Mouse (Mus musculus) mature B cell (primary cell): Measurements from ENCODE around the gene Hoxa13.

Experiments used
- in situ Hi-C: fragments of 300-500 bp; cut with MboI; formaldehyde crosslinking; loops from 2 replicates; pipeline ENCODE4 v1.14.3; 2019

The Hoxa13 gene

GRCm38 (mm10) chr6:52252775-52253376 lies 7.8 kb downstream of the Hoxa13 start:
- in situ Hi-C loops, result loop anchor here (25.0 kb wide), 1 partner anchor 334 kb away; no protein-coding TSS in a partner anchor

GRCm38 (mm10) chr6:52252016-52252774 lies 8.5 kb downstream of the Hoxa13 start:
- in situ Hi-C loops, result loop anchor here (25.0 kb wide), 1 partner anchor 335 kb away; no protein-coding TSS in a partner anchor

DNA sequence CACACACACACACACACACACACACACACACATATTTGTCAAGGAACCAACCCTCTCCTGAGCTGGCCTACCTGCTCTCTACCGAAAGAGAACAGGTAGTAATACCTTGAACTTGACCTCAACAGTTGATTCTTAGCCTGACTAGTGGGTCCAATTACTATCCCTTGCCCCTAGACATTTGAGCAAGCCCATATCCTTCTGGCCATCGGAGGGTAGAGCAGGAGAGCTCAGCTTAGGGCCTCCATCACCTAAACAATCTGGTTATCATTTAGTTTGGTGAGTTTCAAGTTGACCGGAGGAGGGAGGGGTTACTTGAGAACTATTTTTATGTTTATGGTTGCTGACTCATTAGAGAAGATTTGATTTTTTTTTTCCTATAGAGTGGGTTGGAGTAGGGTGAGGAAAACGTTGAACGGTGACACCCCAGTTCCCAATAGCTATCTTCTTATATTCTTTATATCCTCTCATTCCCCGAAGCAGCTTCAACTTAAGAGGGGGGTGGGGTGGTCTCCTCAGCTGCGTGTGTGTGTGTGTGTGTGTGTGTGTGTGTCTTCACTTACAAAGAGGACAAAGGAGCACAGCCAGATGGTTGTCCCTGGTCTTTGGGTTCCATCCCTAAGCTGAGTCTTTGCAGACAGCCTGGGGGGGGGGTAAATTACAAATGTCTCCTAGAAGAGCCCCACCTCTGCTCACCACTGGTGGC lies 9.4 kb downstream of the Hoxa13 start:
- in situ Hi-C loops, result loop anchor here (25.0 kb wide), 1 partner anchor 336 kb away; no protein-coding TSS in a partner anchor

- in situ Hi-C loops, result loop anchor here (25.0 kb wide), 2 partner anchors 337 to 1438 kb away; no protein-coding TSS in a partner anchor
Observed at GRCm38 (mm10) chr6:52249826-52250225, 10.9 kb downstream of the Hoxa13 start.

DNA sequence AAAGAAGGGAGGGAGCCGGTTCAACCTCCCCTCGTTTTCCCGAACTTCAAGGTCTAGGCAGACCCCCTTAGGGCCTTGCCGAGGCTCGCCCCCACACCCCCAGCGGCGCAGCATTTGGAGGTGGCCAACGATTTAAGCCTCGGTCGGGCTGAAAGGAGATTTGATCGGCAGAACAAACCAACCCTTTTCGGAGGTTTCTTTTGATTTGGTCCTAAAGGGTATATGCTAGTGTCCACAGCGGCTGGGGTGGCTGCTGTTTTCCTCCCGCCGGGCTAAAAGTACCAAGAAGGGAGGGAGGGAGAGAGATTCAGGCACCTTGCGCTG lies 11.3 kb downstream of the Hoxa13 start:
- in situ Hi-C loops, result loop anchor here (25.0 kb wide), 1 partner anchor 1437 kb away; no protein-coding TSS in a partner anchor

GRCm38 (mm10) chr6:52248638-52249414 lies 11.9 kb downstream of the Hoxa13 start:
- in situ Hi-C loops, result loop anchor here (25.0 kb wide), 1 partner anchor 1437 kb away; no protein-coding TSS in a partner anchor

- in situ Hi-C loops, result loop anchor here (25.0 kb wide), 1 partner anchor 1436 kb away; no protein-coding TSS in a partner anchor
Observed at GRCm38 (mm10) chr6:52247766-52248637, 12.7 kb downstream of the Hoxa13 start.

- in situ Hi-C loops, result loop anchor here (25.0 kb wide), 1 partner anchor 1435 kb away; no protein-coding TSS in a partner anchor
Observed at GRCm38 (mm10) chr6:52246916-52247315, 13.8 kb downstream of the Hoxa13 start.

GRCm38 (mm10) chr6:52246403-52246803 lies 14.3 kb downstream of the Hoxa13 start:
- in situ Hi-C loops, result loop anchor here (25.0 kb wide), 1 partner anchor 1434 kb away; no protein-coding TSS in a partner anchor

- in situ Hi-C loops, result loop anchor here (25.0 kb wide), 1 partner anchor 1433 kb away; no protein-coding TSS in a partner anchor
Observed at GRCm38 (mm10) chr6:52245757-52246142, 14.9 kb downstream of the Hoxa13 start, which contains the start of gene Hoxa11. TSS of gene Hoxa11 (minus strand) at chr6:52245810.

GRCm38 (mm10) chr6:52245040-52245756 lies 15.5 kb downstream of the Hoxa13 start:
- in situ Hi-C loops, result loop anchor here (25.0 kb wide), 1 partner anchor 1433 kb away; no protein-coding TSS in a partner anchor

DNA sequence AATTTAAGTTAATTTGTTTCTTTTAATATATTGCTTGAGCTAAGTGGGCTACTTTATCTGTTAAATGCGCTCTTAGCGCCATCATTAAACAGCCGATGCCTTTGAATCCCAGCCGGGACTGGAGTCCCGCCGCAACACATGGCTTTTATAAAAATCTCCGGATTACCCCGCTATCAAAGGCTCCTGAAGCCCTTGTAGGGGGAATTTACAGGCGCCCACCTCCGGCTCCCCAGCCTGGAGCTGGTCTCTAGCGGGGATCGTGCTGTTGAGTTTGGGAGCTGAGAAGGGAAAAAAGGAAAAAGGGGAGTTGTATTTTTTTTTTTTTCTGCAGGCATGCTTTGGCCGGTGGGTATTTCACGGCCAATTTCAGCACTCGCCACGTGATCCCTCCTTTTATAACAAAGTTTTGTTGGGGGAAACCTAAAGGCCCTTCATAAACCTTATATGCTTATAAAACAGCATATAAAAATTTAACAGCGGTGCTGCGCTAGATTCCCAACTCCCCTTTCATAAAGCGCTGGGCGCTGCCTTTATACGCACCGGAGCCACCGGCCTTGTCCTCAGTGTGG lies 16.1 kb downstream of the Hoxa13 start:
- in situ Hi-C loops, result loop anchor here (25.0 kb wide), 1 partner anchor 1432 kb away; no protein-coding TSS in a partner anchor

DNA sequence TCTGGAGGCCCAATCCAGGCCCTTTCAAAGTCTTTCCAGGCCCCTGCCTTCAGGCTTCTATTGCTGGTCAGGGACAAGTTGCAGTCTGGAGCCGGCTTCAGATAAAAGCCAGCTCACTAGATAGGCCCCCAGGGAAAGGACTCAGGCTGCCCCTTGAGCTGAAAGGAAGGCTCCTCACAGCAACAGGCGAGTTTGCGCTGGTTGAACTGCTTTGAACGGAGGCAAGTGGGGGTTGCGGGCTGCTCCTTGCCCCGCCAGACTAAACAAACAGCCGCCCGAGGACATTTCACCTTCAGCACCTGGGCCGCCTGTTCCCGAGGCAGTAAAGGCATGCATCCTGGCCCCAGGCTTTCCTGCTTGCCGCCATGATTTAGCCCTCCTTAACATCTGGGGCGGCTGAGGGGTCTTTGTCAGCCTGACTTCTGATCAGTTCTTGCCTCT lies 17.0 kb downstream of the Hoxa13 start:
- in situ Hi-C loops, result loop anchor here (25.0 kb wide), 1 partner anchor 1431 kb away; no protein-coding TSS in a partner anchor

DNA sequence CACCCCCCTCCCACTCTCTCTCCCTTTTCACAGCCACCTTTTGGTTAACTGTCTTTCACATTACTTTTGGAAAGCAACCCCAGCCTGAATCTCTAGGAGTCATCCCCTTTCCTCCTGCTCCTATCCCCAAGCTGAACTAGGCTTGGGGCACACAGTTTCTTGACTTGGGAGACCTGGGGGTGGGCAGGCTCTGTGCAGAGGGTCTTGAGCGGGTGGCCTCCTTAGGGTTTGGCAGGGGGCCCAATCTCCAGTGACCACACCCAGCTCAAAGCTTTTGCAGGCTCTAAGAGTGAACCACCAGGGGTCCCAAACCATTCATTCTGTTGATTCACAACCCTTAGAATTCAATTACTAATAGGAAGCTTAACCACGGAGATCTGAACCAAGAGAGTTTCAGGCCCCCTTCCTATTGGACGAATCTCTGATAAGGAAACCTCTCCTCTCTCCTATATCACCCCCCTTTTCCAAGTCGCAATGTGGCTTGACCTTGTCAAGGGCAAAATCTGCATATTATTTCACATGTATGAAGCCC lies 17.8 kb downstream of the Hoxa13 start:
- in situ Hi-C loops, result loop anchor here (25.0 kb wide), 1 partner anchor 1431 kb away; no protein-coding TSS in a partner anchor

DNA sequence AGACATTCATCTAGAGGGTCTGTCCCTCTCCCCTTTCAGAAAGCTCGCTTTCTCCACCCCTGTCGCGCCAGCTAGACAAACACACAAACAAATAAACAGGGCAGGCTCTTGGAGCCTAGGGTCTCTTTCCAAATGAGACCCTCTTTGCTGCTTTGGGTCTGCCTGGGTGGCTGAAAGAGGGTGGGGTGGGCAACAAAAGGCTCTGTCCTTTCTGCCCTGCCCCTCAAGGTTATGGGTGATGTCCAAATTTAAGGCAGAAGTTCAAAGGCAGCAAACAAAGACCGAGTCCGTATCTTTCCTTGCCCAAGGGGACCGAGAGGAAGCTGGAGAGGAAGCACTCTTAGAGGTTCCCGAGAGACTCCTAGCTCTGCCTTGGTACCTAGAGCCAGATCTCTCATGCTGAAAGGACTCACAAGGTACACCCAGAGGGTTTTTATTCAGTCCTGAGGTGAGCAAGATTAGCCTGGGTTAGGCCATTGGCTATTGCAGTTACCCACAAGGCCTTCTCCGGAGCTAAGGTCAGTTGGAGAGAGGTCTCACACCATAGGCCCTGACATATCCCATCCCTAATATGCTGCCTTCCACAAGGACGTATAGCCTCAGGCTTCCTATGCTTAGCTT lies 19.6 kb downstream of the Hoxa13 start:
- in situ Hi-C loops, result loop anchor here (25.0 kb wide), 1 partner anchor 1429 kb away; no protein-coding TSS in a partner anchor

- in situ Hi-C loops, result loop anchor here (25.0 kb wide), 1 partner anchor 1428 kb away; no protein-coding TSS in a partner anchor
Observed at GRCm38 (mm10) chr6:52240389-52241000, 20.2 kb downstream of the Hoxa13 start, which contains the start of gene Hoxa10. TSS of gene Hoxa10 (minus strand) at chr6:52240854.

DNA sequence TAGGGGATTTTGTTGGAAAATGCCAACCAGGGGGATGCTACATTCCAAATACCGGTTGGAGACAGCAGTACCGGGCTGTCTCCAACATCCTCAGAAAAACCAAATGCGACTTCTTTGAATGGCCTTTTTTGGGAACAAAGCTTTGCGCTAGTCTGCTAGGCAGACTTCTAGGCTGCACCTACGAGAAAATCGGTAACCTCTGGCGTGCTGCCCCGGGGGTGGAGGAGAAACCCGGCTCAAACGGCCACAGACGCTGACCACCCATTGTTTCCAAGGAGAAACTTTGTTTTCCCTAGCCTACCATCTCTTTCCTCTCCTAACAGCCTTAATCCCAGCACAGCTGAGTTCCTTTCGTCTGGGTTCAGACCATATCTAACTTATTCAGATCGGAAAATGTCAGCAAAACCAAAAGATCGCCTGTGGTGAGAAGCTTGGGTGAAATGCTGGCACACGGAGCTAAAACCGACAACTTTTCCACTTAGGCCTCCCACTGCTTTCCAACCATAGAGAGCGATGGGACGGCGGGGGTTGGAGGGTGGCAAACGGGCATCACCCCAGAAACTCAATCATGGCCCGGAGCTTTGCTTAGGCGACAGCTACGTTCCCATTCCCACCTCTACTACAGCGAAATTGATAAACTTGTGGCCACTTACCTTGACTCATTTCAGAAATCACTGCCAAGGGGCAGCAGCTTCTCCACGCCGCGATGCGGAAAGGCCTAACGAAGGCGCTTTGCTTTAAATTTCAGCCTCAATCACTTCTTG lies 20.9 kb downstream of the Hoxa13 start:
- in situ Hi-C loops, result loop anchor here (25.0 kb wide), 1 partner anchor 1428 kb away; no protein-coding TSS in a partner anchor
